Mouse (Mus musculus): ENCODE data around the gene Abcf1.

Abcf1 gene

DNA sequence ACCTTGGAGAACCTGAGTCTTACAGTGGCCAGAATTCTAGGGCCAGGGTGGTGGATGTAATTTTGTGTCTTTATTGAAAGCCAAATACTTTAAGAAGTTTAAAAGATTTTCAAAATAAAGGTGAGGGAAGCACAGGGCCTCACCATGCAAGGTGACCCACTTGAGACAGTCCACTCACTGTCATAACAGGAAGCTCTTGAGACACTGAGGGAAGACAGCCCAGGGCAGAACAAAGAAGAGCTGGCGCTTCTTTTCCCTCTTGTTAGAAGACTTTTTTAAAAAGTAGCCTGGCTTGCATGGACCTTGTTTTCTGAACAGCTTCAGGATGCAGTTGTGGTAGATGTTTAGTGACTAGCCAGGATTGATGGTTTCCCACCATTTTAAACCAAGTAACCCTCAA, 49.2 kb downstream of the Abcf1 start:
- DNase-seq (ENCODE audit: low read depth, low spot score), result no peak

DNA sequence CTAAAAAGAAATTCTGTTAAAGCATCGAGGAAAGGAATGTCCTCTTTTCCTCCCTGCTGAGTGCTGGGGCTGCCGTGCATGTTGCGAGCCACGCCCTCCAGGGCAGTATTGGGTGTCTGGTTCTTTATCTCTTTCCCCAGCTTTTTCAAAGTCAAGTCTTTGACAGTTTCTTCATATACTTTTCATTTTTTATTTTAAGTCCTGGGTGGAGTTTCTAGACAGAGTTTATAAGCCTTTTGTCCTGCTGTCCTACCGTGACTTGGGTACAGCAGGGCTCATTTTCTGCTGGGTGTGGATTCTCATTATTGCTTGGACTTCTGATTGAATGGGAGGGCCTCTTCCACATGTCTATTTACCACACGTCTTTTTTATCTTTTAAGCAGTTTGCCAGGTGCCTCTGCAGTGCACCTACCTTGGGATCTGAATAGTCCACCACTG, 49.7 kb downstream of the Abcf1 start:
- DNase-seq (ENCODE audit: low read depth, low spot score), result peak; percentile 65

GRCm38 (mm10) chr17:35919060-35919715, 50.4 kb downstream of the Abcf1 start:
- DNase-seq (ENCODE audit: low read depth, low spot score), result peak; percentile 98

- DNase-seq (ENCODE audit: low read depth, low spot score), result peak; percentile 83
Observed at GRCm38 (mm10) chr17:35918276-35919059, 51.1 kb downstream of the Abcf1 start.

GRCm38 (mm10) chr17:35917463-35918251, 51.9 kb downstream of the Abcf1 start:
- DNase-seq (ENCODE audit: low read depth, low spot score), result peak; percentile 88

DNA sequence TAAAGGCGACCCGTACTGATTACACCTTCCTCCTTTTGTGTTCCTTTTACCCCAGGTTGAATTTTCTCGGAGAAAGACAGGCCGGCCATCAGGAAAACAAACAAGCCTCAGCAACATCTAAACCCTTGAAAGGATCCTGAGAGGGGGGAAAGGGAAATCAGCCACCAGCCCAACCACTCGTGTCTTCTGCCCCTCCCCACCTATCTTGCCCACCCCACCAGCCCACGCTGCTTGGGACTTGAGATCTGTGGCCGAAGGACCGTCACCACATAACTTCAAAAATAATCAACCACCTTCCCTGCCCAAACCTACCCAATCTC, 52.5 kb downstream of the Abcf1 start:
- DNase-seq (ENCODE audit: low read depth, low spot score), result no peak

DNA sequence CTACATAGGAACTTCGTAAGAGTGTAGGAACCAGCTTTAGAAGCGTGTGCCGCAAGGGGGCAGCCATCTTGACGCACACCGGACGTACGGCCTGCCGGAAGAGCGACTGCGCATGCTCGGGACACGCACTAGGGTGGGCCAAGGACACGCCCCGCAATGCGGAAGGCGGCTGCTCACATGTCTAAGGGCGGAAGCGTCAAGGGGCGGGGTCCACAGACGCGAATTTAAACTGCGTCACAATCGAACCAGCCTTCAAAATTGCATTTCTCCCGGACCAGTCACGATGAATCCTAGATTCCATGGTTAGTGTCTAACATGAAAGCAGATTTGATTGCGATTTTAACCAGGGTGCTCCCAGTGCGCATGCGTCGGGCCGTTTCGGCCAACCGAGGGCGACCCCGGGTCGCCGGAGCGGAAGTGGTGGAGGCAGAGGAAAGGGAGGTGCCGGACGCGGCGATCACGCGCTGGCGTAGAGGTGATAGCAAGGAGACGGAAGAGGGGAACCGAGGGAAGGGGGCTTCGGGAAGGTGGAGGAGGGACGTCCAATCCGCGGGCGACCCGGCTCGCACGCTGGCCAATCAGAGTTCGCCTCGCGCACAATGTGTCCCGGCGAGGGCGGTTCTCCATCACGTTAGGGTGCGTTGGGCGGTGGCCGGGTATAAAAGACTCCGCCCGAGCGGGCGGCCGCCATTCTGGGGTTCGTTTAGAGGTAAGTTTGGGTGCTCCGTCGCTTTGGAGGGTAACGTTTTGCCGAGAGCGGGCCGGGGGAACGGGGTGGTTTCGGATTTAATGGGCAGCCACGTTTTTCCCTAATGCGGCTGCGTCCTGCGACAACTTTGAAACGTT, 53.0 kb downstream of the Abcf1 start, which contains the start of the genes Mrps18b and Ppp1r10:
Gene Mrps18b (minus strand): TSS at position 93 of the 846 bp plus-strand sequence.
Gene Ppp1r10 (plus strand): TSS at position 138 of the 846 bp plus-strand sequence.
- DNase-seq (ENCODE audit: low read depth, low spot score), result peak; percentile 99

DNA sequence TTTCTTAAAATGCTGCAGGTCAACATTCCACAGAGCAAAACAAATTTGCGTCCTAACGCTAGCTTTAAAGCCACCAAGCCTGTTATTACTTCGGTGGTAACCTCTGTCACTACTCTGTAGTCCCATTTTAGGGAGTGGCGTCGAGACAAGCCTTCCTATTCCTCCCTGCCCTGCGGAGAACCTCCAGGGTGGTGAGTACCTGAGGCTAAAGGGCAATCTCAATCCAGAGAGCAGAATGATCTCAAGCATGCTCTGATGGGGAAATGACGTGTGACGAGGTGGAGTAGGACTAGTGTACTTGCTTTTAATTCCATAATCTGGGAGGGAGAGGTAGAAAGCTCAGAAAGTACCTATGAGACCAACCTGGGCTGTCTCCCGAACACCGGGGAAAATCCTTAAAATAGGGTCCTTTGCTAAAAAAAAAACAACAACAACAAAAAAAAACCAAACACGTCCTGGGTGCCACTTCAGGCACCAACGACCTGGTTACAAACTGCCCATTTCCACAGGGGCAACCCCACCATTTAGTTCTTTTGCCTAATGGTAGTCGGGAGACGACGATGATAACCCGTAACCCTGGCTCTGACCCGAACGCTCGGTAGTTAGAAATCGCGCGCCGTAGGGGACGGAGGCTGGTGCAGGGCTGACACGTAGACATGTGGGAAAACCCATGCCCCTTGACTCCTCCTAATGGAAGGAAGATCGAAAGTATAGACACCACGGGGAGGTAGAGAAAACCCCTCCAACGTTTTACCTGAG, 53.8 kb downstream of the Abcf1 start:
- peak; percentile 71 for DNase-seq (ENCODE audit: low read depth, low spot score)

DNA sequence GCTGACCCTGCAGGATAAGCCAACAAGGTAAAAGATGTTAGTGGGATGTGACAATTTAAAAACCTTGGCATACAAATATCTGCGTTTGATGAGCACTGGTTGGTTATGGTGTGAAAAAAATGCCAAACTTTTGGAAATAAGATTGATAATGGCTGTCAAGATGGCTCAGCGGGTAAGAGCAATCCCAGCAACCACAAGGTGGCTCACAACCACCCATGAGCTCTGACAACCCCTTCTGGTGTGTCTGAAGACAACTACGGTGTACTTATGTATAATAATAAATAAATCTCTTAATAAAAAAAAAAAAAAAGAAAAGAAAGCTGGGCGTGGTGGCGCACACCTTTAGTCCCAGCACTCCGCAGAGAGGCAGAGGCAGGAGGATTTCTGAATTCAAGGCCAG, 54.6 kb downstream of the Abcf1 start:
- no peak for DNase-seq (ENCODE audit: low read depth, low spot score)

DNA sequence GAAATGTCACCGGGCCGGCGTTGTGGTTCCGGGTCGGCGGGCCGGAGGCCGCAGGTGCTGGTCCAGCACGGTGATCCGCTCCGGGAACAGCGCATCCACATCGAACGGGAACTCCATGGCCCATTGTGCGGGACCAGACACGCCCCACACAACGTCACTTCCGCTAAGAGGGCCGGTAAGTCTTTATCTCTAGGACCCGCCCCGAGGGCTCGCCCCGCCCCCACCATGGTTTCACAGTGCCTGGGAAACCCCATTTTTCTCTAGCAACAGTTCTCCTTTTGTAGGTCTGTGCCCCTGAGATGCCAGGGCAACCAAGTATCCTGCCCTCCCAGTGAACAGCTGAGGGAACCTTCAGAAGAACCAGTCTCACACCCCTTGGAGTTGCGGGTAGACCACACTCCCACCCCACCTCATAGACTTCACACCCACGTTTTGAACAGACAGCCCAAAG, 59.6 kb downstream of the Abcf1 start, which contains the start of gene Atat1:
Gene Atat1 (minus strand): TSS at position 157 of the 451 bp plus-strand sequence.
- DNase-seq (ENCODE audit: low read depth, low spot score), result peak; percentile 96

DNA sequence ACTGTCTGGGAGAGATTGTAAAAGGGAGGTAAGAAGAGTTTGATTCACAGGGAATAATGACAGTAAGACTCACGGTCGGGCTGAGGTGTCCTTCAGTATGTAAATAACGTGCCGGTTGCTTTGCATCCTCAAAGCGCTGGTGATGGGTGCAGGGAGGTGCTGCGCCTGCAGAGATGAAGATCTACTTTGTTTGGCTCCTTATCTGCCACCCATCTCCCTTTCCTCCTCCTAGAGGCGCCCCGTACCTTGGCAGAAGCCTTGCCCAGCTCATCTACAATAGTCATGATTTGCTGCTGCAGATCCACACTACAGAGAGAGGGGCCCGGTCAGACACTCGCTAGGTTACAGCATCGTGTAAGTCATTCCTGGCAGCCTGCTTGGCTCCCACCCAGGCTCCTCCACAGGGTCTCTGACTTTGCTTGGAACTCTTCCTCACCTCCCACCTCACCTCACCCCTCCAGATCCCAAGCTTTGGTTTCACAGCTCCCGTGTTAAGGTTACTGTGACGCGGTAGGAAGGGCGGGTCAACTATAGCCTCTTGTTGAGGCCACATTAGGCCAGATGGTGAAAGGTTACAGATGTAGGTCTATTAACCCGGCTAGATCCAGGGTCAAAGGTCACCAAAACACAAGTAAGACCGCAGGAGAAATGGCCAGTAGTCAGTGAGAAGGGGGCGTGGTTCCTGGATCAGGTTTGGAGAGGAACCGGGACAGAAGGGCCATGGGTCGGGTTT, 60.2 kb downstream of the Abcf1 start:
- no peak for DNase-seq (ENCODE audit: low read depth, low spot score)

- no peak for DNase-seq (ENCODE audit: low read depth, low spot score)
Observed at GRCm38 (mm10) chr17:35907609-35908008, 62.0 kb downstream of the Abcf1 start.

Measured in R1 (cell line).